Mouse (Mus musculus): Measurements from ENCODE around the gene Ubn2.
"Not testable (repeated sequence)": the region's sequence is repeated elsewhere in the genome, so short reads cannot be mapped to it uniquely, and the experiment has no call there.

Gene Ubn2

GRCm38 (mm10) chr6:38433261-38434033, at the start of gene Ubn2:
Ubn2 (plus strand) TSS chr6:38433950.
- peak; percentile 100 for DNase-seq (ENCODE audit: low read depth, low spot score)

GRCm38 (mm10) chr6:38389671-38390070, 44.1 kb upstream of the Ubn2 start:
- DNase-seq (ENCODE audit: low read depth, low spot score), result peak; percentile 87

- not testable (repeated sequence) for DNase-seq (ENCODE audit: low read depth, low spot score)
These were observed 1.3 kb upstream of the Ubn2 start for GRCm38 (mm10) chr6:38432457-38432856.

- DNase-seq (ENCODE audit: low read depth, low spot score), result peak; percentile 70
These were observed 589 bp downstream of the Ubn2 start for GRCm38 (mm10) chr6:38434055-38435023.

- no peak for DNase-seq (ENCODE audit: low read depth, low spot score)
These were observed 10.1 kb downstream of the Ubn2 start for GRCm38 (mm10) chr6:38443842-38444241.

GRCm38 (mm10) chr6:38448295-38448694, 14.5 kb downstream of the Ubn2 start:
- DNase-seq (ENCODE audit: low read depth, low spot score), result no peak

GRCm38 (mm10) chr6:38453049-38453448, 19.3 kb downstream of the Ubn2 start:
- no peak for DNase-seq (ENCODE audit: low read depth, low spot score)

GRCm38 (mm10) chr6:38456425-38456824, 22.7 kb downstream of the Ubn2 start:
- DNase-seq (ENCODE audit: low read depth, low spot score), result not testable (repeated sequence)

- no peak for DNase-seq (ENCODE audit: low read depth, low spot score)
These were observed 24.3 kb downstream of the Ubn2 start for GRCm38 (mm10) chr6:38458075-38458474.

- no peak for DNase-seq (ENCODE audit: low read depth, low spot score)
These were observed 35.8 kb downstream of the Ubn2 start for GRCm38 (mm10) chr6:38469591-38469990.

GRCm38 (mm10) chr6:38481694-38482371, 48.1 kb downstream of the Ubn2 start:
- peak; percentile 35 for DNase-seq (ENCODE audit: low read depth, low spot score)

GRCm38 (mm10) chr6:38492550-38492949, 58.8 kb downstream of the Ubn2 start:
- DNase-seq (ENCODE audit: low read depth, low spot score), result peak; percentile 47

GRCm38 (mm10) chr6:38495641-38496040, 61.9 kb downstream of the Ubn2 start:
- peak; percentile 21 for DNase-seq (ENCODE audit: low read depth, low spot score)

GRCm38 (mm10) chr6:38512096-38512495, 78.3 kb downstream of the Ubn2 start:
- no peak for DNase-seq (ENCODE audit: low read depth, low spot score)

- no peak for DNase-seq (ENCODE audit: low read depth, low spot score)
These were observed 79.1 kb downstream of the Ubn2 start for GRCm38 (mm10) chr6:38512830-38513229.

GRCm38 (mm10) chr6:38515201-38515600, 81.5 kb downstream of the Ubn2 start:
- no peak for DNase-seq (ENCODE audit: low read depth, low spot score)

GRCm38 (mm10) chr6:38523851-38524250, 90.1 kb downstream of the Ubn2 start:
- DNase-seq (ENCODE audit: low read depth, low spot score), result no peak

GRCm38 (mm10) chr6:38531211-38531820, 97.6 kb downstream of the Ubn2 start:
- peak; percentile 55 for DNase-seq (ENCODE audit: low read depth, low spot score)

GRCm38 (mm10) chr6:38532500-38533420, 99.0 kb downstream of the Ubn2 start:
- DNase-seq (ENCODE audit: low read depth, low spot score), result peak; percentile 23
